Mouse (Mus musculus) liver, embryonic 14.5 days (tissue): Measurements from ENCODE around the gene Pcf11. TPM values are rescaled to one million over a fixed set of nuclear protein-coding genes. Genes with fewer than 3 reads are reported as not detected.

Experiments
- ATAC-seq: fragments of 200-750 bp; cut with Nextera tagmentation; 2 replicates; pipeline ENCODE4 v1.8.0; 2017; ENCODE audit warnings: moderate number of reproducible peaks, mild to moderate bottlenecking, moderate library complexity; ENCODE audit not compliant: insufficient read depth
- DNase-seq, 3 experiments: peaks; one replicate each; pipeline ENCODE4 v3.0.0-alpha.2; 2012 to 2013; ENCODE audit warnings: low read depth in 3 of 3, low spot score in 3 of 3
- H3K27ac ChIP-seq: fragments of 300-500 bp; sonication (generic); 2 replicates; pipeline ENCODE4 v1.5.1; 2014; ENCODE audit warnings: moderate library complexity, mild to moderate bottlenecking, control low read depth, inconsistent platforms
- H3K27me3 ChIP-seq: fragments of 300-500 bp; sonication (generic); 2 replicates; pipeline ENCODE4 v1.6.1; 2014; ENCODE audit warnings: mild to moderate bottlenecking, low read length, moderate library complexity; ENCODE audit not compliant: control insufficient read depth, insufficient read depth
- H3K36me3 ChIP-seq: fragments of 300-500 bp; sonication (generic); replicated peaks from 2 replicates; pipeline ENCODE4 v1.6.1; 2014; ENCODE audit warnings: low read depth; ENCODE audit not compliant: control insufficient read depth, insufficient read depth
- H3K4me1 ChIP-seq, 2 experiments: fragments of 200-500 bp in 1 of 2; fragments of 300-500 bp in 1 of 2; sonication (generic) in 1 of 2; replicated peaks; 2 replicates each; pipeline ENCODE4 v1.6.1; 2012 to 2014; ENCODE audit warnings: antibody characterized with exemption in 1 of 2, inconsistent platforms in 1 of 2, low read length in 1 of 2; ENCODE audit not compliant: control insufficient read depth in 2 of 2, insufficient read depth in 2 of 2
- H3K4me2 ChIP-seq: fragments of 300-500 bp; sonication (generic); 2 replicates; pipeline ENCODE4 v1.6.1; 2014; ENCODE audit warnings: low read depth, mild to moderate bottlenecking, control low read depth, moderate library complexity
- H3K4me3 ChIP-seq, 2 experiments: fragments of 200-500 bp in 1 of 2; fragments of 300-500 bp in 1 of 2; sonication (generic) in 1 of 2; 2 replicates each; pipeline ENCODE4 v1.5.1; 2012 to 2014; ENCODE audit warnings: low read depth in 2 of 2, low read length in 2 of 2, mild to moderate bottlenecking in 2 of 2, control low read depth in 1 of 2, inconsistent platforms in 1 of 2, moderate library complexity in 1 of 2; ENCODE audit not compliant: insufficient read depth in 1 of 2
- H3K9ac ChIP-seq: fragments of 300-500 bp; sonication (generic); replicated peaks from 2 replicates; pipeline ENCODE4 v1.6.1; 2014; ENCODE audit warnings: mild to moderate bottlenecking, control low read depth, moderate library complexity
- H3K9me3 ChIP-seq: fragments of 300-500 bp; sonication (generic); 2 replicates; pipeline ENCODE4 v1.6.1; 2016; ENCODE audit warnings: low read length, mixed read lengths; ENCODE audit not compliant: control insufficient read depth
- CTCF ChIP-seq: IDR thresholded peaks from 2 replicates; pipeline ENCODE4 v1.5.1; 2016; ENCODE audit warnings: antibody characterized with exemption, low read depth, control low read depth
- EP300 ChIP-seq: IDR thresholded peaks from 2 replicates; pipeline ENCODE4 v1.6.1; 2016; ENCODE audit warnings: antibody characterized with exemption, low read depth
- WGBS: fragments of 180-500 bp; shearing (Covaris S2); extraction: QIAGEN DNeasy Blood & Tissue Kit; methylation state at CpG from one replicate; pipeline ENCODE4 v1.1.7; 2014; ENCODE audit not compliant: insufficient replicate concordance; 5-methylcytosine and 5-hydroxymethylcytosine counted together
- polyA plus RNA-seq, 2 experiments: library from polyadenylated mRNA; depleted of rRNA in 1 of 2; stranded (reverse) in 1 of 2; unstranded in 1 of 2; fragments of >200 nt; fragmentation: Nextera tagmentation in 1 of 2; extraction: Ambion mirVana in 1 of 2; gene quantifications; 2 replicates each; pipeline versions ENCODE4 v1.2.1 to v1.2.3; 2012 to 2014

Pcf11 gene
- polyA plus RNA-seq, 2 experiments, result 8.4 to 11.9 TPM

- H3K4me1 ChIP-seq, result peaks cover 16% of the 10 kb centered on the region in 2 experiments
- TF ChIP-seq EP300 (no peak), CTCF (no peak)
- 65% methylated on average over 7 of the region's 7 CpGs for WGBS
- peak overlapping the region; percentile 32 to 84 for H3K4me3 ChIP-seq
- no peak for ATAC-seq
- H3K27ac ChIP-seq, result peak overlapping the region; percentile 9
- H3K9me3 ChIP-seq, result no peaks in the 10 kb centered on the region
- H3K9ac ChIP-seq, result peak overlapping the region; percentile 14; the same call in 1 of the 2 replicates
- peak overlapping the region; percentile 86 for H3K4me2 ChIP-seq
- DNase-seq, result peak in 2 of 3 experiments; percentile 30 to 31
- H3K36me3 ChIP-seq, result peaks cover 15% of the 10 kb centered on the region
- no peaks in the 10 kb centered on the region for H3K27me3 ChIP-seq
These were observed 3.4 kb downstream of the Pcf11 start for GRCm38 (mm10) chr7:92666274-92666820.

- Histone ChIP-seq H3K27me3 (no peaks in the 10 kb centered on the region), H3K27ac (no peak overlapping the region), H3K9me3 (no peaks in the 10 kb centered on the region), H3K4me3 (no peak overlapping the region), H3K4me1 (no peaks in the 10 kb centered on the region), H3K9ac (no peak overlapping the region), H3K36me3 (peaks cover 82% of the 10 kb centered on the region), H3K4me2 (no peak overlapping the region)
- 92% methylated on average over 5 of the region's 5 CpGs for WGBS
- no peak for TF ChIP-seq CTCF
- TF ChIP-seq EP300, result no peak
- DNase-seq, result no peak
- peak; percentile 26; the same call in 1 of the 2 replicates for ATAC-seq
These were observed 11.7 kb downstream of the Pcf11 start for GRCm38 (mm10) chr7:92658050-92658449.

- no peaks in the 10 kb centered on the region for H3K4me1 ChIP-seq
- no peak overlapping the region for H3K4me3 ChIP-seq
- ATAC-seq (no peak), DNase-seq (no peak)
- no peak overlapping the region for H3K4me2 ChIP-seq
- no peak overlapping the region for H3K27ac ChIP-seq
- H3K9ac ChIP-seq, result no peak overlapping the region; the same call in 1 of the 2 replicates
- TF ChIP-seq EP300, result no peak
- TF ChIP-seq CTCF, result no peak
- H3K36me3 ChIP-seq, result peaks cover 76% of the 10 kb centered on the region
- H3K9me3 ChIP-seq, result no peaks in the 10 kb centered on the region
- H3K27me3 ChIP-seq, result no peaks in the 10 kb centered on the region
- WGBS, result 85% methylated on average over 2 of the region's 2 CpGs
These were observed 13.3 kb downstream of the Pcf11 start for GRCm38 (mm10) chr7:92656386-92656785.

- no peak for ATAC-seq
- no peaks in the 10 kb centered on the region for H3K4me1 ChIP-seq
- WGBS, result 61% methylated on average over 1 of the region's 1 CpGs
These were observed 16.4 kb downstream of the Pcf11 start for GRCm38 (mm10) chr7:92653329-92653728.

GRCm38 (mm10) chr7:92647790-92648189 is 21.9 kb downstream of the Pcf11 start:
- ATAC-seq (no peak), DNase-seq (no peak)
- no peak overlapping the region for H3K4me2 ChIP-seq
- WGBS, result 78% methylated on average over 7 of the region's 7 CpGs
- H3K27me3 ChIP-seq, result no peaks in the 10 kb centered on the region
- no peak overlapping the region for H3K9ac ChIP-seq
- H3K4me3 ChIP-seq, result no peak overlapping the region
- H3K4me1 ChIP-seq, result no peaks in the 10 kb centered on the region
- no peak overlapping the region for H3K27ac ChIP-seq
- H3K36me3 ChIP-seq, result peaks cover 56% of the 10 kb centered on the region
- TF ChIP-seq CTCF (no peak), EP300 (no peak)
- no peaks in the 10 kb centered on the region for H3K9me3 ChIP-seq

More at GRCm38 (mm10) chr7:92653329-92653728, 16.4 kb downstream of the Pcf11 start:
- H3K9ac ChIP-seq, result no peak overlapping the region
- H3K4me2 ChIP-seq, result no peak overlapping the region
- H3K4me3 ChIP-seq, result no peak overlapping the region
- peaks cover 59% of the 10 kb centered on the region for H3K36me3 ChIP-seq
- no peaks in the 10 kb centered on the region for H3K9me3 ChIP-seq
- TF ChIP-seq EP300 (no peak), CTCF (no peak)
- H3K27me3 ChIP-seq, result no peaks in the 10 kb centered on the region
- DNase-seq, result no peak
- no peak overlapping the region for H3K27ac ChIP-seq
